Mouse (Mus musculus) layer of hippocampus, adult 8-10 months (tissue): Measurements from ENCODE around the gene Klhl6. TPM values are rescaled to one million over a fixed set of nuclear protein-coding genes. Genes with fewer than 3 reads are reported as not detected.
"Not testable (repeated sequence)": the region's sequence is repeated elsewhere in the genome, so short reads cannot be mapped to it uniquely, and the experiment has no call there.

Experiments used
- DNase-seq, 2 experiments: peaks; one replicate each; pipeline ENCODE4 v3.0.0; 2022; ENCODE audit warnings: low spot score in 2 of 2
- total RNA-seq, 4 experiments: library from RNA; stranded (reverse); gene quantifications; 2 replicates each; pipeline ENCODE4 v1.2.4; 2022

Klhl6 gene
- 1 to 10 TPM in 3 of 4 experiments, under 1 TPM in 1; 0.69 to 9.2 (median 3.9) TPM for total RNA-seq

DNA sequence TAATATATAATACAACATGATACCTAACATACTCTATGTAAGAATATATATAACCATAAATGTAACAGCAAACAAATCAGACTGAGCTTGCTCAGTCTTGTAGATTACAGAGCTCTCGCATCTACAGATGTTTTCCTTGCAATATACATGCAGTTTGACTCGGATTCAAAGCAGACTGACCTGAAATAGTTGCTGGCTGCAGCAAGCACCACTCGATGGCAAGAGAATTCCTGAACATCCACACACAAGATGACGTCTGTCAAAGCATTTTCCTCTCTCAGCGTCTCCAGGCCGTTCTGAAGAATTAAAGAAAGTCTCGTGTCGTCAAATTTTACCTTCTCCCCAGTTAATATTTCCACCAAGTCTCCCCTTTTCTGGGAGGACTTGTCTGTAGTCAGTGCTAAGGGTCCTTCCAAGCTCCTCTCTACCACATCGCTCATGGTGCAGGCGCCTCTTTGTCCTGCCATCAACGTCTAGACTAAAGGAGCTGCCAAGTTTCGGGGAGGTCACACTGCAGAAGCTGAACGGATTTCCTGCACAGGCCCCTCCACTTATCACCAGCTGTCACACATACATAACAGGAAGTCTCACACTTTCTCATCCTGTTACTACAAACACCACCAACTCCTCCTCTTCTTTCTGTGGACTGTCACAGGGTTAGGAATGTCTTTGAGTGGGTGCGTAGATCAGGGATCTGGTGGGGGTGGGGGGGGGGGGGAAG, at the start of gene Klhl6:
Gene Klhl6 (minus strand): TSS at position 501 of the 721 bp plus-strand sequence.
- no peak for DNase-seq

DNA sequence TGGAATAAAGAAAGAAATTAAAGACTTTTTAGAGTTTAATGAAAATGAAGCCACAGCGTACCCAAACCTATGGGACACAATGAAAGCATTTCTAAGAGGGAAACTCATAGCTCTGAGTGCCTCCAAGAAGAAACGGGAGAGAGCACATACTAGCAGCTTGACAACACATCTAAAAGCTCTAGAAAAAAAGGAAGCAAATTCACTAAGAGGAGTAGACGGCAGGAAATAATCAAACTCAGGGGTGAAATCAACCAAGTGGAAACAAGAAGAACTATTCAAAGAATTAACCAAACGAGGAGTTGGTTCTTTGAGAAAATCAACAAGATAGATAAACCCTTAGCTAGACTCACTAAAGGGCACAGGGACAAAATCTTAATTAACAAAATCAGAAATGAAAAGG, 44.4 kb upstream of the Klhl6 start:
- DNase-seq = not testable (repeated sequence)

DNA sequence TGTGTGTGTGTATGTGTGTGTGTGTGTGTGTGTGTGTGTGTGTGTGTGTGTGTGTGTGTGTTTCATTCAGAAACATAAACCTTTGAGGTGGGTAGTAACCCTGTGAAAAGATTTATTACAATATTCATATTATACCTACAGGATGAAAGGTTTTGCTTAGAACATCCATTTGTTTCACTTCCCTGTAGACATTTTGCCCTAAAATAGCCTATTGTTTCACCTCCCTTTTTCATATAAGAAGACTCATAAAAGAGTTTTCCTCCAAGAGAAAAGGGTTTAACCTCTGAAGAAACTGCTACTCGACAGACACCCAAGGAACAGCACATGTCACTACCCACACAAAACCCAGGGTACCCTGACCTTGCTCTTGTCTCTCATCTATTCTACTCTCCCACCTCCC, 40.0 kb upstream of the Klhl6 start:
- no peak for DNase-seq

DNA sequence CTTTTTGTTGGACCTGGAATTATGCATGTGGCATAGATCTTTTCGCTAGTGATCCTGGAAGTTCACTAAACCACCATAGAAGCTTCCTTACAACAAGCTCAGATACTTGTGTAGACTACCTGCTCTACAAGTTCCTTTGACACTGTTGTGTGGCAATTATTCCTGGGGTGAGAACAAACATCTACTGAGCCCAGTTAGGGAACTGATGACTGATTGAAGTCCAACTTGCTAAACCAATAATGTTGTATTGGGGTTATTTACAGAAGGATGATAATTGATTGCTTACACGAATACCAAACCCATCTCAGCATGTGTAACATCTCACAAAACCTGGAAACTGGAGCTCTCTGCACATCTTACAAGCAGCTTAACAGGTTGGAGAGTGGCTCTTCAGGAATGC, 39.0 kb upstream of the Klhl6 start:
- DNase-seq = no peak

DNA sequence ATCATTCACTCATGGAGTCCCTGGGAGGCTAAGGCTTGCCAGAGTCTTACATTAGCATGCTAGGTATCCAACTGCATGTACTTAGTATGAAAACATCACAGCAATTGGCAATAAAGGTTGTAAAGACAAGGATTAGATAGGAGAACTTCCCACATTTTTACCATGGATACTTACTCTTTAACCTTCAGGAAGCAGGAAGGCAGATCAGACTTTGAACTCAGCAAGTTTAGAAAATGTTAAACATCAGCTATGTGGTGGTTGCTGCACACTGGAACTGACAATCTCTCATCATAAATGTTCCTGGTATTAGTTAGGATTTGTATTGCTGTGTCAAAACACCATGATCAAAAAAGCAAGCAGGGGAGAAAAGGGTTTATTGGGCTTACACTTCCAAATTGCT, 29.8 kb upstream of the Klhl6 start:
- DNase-seq = no peak

DNA sequence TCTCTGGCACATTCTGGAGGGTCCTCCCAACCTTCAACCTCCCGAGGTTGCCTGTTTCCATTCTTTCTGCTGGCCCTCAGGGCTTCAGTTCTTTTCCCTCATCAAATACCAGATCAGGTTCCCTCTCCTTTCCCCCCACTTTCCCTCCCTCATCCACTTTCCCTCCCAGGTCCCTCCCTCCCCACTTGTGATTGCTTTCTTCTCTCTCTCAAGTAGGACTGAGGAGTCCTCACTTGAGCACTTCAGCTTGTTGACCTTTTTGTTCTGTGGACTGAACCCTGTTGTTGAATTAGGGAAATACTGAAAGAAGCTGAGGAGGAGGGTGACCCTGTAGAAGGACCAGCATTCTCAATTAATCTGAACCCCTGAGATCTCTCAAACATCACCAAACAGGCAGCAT, 23.2 kb upstream of the Klhl6 start:
- DNase-seq = no peak

DNA sequence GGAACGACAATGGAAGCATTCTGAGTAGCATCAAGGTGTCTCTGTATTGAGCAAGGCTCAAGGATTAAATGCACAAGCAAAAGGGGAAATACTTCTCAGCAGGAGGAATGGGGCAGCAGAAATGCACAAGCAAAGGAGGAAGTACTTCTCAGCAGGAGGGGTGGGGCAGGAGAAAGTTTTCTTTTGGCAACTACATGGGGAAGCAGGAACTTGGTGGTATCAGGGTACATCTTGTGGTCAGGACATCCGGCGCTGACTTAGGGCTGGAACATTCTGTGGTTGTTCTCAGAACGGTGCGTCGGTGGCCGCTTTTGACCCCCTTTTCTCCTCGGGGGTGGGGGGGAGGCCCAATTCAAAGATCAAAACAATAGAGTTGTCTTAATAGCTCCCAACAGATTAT, 17.4 kb upstream of the Klhl6 start:
- DNase-seq = not testable (repeated sequence)

DNA sequence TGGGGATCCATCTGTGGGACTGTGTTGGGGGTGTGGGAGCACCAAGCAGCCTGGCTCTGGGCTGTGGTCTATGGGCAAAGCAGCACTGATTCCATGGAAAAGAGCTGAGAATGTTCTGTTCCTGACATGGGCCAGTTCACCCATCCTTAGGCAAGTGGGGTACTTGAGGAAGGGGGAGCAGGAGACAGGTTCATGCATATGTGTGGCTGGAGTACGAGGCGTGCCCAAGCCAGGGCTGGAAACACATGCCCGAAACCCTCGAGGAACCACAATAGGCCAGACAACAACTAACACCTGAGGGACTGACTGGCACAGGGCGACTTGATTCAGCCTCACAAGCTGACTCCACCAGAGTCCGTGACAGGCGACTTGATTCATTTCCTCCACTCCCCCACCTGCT, 14.8 kb upstream of the Klhl6 start:
- DNase-seq = no peak

DNA sequence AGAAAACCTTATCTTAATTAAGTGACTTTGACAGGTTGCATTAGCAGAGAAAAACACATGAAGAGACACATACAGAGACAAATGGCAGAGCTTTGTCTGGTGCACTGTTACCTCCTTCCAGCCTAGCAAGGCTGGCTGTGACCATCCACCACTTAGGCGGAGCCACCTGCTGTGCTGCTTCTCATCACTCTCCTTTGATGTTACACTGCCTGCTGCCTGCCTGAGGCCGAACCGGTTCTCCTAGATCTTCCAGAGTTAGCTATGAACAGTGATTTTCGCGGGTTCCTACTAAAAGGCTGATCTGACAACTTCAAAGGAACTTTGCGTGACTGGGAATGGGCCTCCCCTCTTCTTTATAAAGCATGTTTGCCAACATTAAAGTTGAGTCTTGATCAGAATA, 14.1 kb upstream of the Klhl6 start:
- not testable (repeated sequence) for DNase-seq

DNA sequence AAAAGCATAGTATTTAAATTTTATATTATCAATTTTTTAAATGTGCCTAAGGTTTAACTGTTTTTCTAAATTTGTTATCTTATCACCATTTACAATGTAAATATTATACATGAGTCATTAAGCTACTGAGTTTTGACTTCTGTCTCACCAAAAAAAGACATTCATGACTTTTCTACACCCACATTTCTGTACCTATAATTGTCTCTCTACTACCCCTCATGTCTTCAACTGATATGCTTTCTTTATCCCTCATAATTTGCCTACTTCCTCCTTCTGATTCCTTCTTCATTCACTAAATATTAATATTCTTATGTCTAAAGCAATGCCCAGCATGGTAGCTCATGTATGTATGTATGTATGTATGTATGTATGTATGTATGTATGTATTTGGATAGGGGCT, 13.0 kb upstream of the Klhl6 start:
- DNase-seq = no peak

DNA sequence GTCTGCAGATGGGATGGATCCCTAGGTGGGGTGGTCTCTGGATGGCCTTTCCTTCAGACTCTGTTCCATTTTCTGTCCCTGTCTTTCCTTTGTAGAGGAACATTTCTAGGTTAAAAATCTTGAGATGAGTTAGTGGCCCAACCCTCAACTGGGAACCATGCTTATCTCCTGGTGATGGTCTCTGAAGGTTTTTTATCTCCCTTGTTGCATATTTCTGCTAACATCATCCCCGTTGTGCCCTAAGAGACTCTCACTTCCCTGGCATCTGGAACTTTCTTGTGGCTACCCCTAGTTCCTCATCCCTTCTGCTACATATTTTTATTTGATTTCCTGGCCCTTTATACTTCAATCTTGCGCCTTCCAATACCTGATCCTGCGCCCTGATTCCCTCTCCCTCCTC, 10.4 kb upstream of the Klhl6 start:
- DNase-seq = no peak

DNA sequence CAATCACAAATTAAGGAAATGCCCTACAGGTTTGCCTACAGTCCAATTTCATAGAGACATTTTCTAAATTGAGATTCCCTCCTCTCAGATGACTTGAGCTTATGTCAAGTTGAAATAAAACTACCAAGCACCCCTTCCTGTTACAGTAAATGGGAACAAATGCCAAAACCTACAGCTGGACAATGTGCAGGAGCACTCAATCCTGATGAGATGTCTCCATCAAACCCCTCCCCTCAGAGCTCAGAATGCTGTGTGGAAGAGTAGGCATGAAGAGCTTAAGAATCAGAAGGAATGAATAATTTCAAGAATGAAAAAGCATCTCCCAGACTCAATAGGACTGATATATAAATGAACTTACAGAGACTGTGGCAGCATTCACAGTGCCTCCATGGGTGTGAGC, 7.7 kb upstream of the Klhl6 start:
- no peak for DNase-seq

DNA sequence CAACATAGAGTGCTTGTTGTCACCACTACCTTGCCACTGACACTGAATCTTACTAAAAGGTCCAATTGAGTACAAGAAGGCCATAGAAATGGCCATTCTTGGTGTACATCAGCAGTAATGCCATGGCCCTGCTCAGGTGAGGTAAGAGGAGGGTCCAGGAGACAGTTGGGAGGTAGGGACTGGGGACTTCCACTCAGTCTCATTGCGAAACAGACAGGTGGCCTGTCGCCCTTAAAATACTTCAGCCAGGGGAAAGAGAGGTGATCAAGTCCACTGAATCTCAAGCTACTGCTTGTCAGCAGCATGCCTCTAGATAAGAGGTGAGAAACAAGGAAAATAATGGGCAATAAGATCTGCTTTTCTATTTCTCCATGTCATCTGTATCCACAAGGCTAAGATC, 4.8 kb upstream of the Klhl6 start:
- no peak for DNase-seq

DNA sequence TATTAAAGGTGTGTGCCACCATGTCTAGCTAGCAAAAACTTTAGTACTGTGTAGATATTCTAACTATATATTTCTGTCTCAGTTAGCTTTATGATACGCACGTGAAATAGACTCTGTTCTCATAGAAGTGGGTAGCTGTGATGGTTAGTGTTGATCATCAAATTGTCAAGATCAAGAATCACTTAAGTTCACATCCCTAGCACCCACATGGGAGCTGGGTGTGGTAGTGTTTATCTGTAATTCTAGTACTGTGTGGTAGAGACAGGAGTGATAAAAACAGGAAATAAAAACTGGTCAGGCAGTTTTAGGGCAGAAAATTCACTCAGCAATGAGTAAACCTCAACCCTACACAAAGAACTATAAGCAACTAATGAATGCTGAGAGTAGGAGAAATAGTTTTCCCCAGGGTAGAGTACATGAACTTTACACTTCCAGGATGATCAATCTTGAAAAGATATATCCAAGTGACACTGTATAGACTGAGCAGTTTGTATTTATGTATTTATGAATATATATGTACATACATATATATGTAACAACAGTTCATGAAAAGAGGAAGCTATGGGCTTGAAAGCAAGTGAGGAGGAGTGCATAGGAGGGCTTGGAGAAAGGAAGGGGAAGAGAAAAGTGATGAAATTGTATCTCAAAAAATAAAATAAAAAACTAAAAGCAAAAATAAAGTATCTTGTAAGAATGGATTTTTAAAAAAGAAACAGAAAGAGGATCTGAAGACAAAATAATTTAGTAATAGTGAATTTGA, 2.2 kb upstream of the Klhl6 start:
- no peak for DNase-seq

DNA sequence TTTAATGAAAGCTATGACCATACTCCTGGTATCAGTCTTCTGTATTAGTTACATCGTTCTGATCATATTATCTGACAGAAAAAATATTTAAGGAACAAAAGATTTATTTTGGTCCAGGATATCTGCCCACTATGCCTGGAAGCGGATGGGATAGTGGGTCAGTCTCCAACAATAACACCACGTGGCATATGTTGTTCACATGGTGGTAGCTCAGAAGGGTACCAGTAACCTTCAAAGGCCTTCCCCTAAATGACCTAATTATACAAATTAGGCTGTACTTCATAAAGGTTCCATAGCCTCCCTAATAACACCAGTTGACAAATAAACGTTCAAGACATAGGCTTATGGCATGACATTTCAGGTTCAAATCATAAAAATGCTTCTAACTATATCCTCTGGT, 722 bp upstream of the Klhl6 start:
- DNase-seq = no peak

DNA sequence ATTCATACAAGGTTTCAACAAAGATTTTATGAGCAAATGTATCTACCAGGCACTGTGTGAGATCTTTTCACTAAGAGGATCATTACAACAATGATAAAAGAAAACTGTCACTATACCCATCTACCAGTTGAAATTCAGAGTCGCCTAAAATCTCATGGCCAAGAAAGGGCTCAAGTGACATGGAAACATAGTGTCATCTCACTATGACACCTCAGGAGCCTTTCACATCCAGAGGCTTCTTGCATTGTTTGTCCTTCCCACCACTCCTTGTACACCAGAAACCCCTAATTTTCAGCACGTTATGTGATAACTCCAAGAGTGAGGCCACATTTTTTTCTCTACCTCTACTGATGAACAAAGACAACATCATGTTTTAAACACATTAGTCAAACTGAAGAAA, 1.2 kb downstream of the Klhl6 start:
- no peak for DNase-seq

DNA sequence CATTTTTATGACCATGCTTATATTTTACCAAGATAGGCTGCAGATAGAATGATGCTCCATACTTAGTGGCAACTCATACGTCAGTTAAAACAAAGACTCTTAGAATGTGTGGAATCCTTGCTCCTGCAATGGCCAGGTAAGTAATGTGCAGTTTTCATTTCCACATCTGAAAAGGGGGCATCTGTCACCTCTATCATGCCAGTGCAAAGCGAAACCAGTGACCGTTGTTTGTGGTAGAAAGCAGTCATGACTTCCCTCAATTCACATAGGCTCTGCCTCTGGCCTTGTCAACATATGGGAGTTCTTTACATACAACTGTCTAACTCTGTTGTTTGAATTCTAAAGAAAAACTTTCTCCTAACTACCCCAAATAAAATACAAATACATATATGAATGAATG, 1.8 kb downstream of the Klhl6 start:
- DNase-seq = no peak

DNA sequence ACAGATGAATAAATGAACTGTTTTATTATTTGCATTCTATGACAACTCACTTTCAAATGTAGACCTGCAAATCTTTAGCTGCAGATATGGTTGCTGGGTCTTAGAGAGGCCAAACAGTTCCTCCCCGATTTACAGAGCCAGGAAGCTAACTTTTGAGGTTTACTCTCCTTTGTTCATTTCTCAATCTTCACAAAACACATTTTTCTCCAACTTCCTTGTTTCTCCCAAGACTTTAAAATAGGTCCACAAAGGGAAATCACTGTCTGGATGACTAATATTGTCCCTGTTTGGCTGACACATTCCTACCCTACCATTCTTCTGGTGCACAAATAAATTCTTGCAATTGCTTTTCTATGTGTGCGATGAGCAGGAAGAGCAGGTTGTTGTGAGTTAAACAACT, 3.1 kb downstream of the Klhl6 start:
- no peak for DNase-seq

DNA sequence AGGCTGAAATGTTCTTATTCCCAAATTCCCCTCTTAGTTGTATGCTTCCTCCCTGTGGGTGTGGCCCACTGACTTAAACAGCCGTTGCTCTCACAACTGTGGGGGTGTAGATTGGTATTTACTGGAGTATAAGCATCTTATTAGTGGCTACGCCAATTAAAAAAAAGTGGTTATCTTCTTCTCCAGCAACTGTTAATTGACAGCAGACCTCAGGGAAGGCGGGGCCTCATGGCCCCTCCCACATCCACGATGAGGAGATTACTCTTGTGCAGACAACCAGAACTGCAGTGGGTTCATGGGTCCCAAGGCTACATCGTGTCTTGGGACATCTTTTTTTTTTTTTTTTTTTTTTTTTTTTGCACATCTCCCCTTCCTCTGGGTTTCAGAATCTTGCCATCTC, 5.6 kb downstream of the Klhl6 start:
- DNase-seq = no peak

DNA sequence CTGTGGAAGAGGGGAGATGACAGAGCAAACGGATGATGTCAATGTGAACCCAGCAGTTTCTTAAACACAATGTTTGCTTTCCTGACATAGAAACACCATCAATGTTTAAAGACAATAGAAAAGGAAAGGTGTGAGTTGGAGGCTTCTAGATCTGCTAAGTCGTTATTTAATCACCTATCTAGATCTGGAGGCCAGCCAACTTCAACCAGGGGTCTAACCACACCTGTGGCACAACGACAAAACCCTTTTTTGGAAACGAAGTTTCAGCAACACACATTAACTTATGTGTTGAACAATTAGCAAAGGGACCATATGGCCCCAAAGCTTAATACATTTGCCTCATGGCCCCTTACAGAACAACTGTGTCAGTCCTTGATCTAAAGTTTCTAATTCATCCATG, 6.0 kb downstream of the Klhl6 start:
- DNase-seq = no peak

DNA sequence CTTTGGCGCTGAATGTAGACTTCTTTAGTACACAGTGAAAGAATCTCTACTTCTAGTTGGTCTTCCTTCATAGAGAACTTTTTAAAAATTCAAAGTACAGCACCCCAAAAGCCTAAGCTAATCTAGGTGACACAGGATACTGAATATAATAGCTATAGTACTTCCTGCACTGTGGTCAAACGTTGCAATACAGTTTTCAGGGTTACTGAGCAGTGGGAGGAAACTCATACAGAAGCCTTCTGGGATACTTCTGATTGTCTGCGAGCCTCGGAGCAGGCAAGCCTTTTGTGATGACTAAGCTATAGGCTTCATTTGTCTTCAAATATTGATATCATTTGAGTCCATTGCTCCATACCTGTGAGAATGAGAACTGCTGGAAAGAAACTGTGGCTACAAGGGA, 7.4 kb downstream of the Klhl6 start:
- no peak for DNase-seq

DNA sequence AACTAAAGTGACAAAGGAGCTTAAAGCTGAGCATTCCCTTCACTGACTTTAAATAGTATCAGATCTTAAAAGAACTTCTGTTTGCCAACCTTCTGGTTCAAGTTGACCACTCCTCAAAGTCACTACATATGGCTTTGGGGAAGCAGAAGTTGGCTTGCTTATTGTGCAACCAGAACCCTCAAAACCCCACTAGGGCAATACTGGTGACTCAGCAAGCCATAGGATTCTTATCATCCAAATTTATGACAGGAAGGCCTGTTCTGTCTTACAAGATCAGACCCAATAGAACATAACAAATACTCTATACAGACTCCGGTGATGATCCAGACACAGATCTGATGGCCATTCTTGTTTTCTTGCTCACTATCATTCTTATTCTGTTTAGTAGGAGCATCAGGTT, 9.4 kb downstream of the Klhl6 start:
- no peak for DNase-seq

DNA sequence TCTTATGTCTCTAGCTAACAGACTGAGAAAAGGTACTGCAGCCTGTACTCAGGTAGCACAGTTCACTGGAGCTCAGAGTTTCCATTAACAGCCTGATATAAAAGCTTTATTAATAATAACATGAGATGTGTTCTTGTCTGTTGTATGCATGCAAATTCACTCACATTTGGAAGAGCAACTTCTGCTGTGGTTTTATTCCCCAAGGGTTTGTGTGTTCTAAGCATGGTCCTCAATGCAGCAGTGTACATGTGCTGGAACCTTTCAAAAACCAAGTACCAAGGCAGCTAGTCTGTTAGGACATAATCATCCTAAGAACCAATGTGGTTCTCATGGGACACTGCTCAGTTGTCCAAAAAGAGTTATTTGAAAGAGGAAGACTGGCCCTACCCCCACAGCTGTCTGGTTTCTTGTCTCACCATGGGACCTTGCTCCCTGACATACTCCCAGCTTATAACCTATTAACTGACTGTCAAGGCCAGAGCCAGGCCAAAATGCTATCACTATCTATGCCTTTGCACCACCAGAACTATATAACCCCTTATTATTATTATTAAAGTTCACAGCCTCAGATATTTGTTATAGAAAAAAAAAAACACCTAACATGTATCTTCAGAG, 10.0 kb downstream of the Klhl6 start:
- DNase-seq = no peak
